Mouse (Mus musculus): ENCODE data around the gene Rpl39.

The Rpl39 gene

GRCm38 (mm10) chrX:37067299-37067698 is 17.9 kb downstream of the Rpl39 start:
- no peak for DNase-seq (ENCODE audit: low spot score in 2 of 2)

- DNase-seq (ENCODE audit: low spot score in 2 of 2), result no peak
These were observed 21.3 kb downstream of the Rpl39 start for GRCm38 (mm10) chrX:37063902-37064301.

- no peak for DNase-seq (ENCODE audit: low spot score in 2 of 2)
These were observed 36.0 kb downstream of the Rpl39 start for GRCm38 (mm10) chrX:37048890-37049823.

GRCm38 (mm10) chrX:37048066-37048889 is 36.9 kb downstream of the Rpl39 start, which contains the start of gene Sowahd:
Sowahd (plus strand) TSS chrX:37048845.
- no peak for DNase-seq (ENCODE audit: low spot score in 2 of 2)

GRCm38 (mm10) chrX:37042726-37043125 is 42.5 kb downstream of the Rpl39 start:
- peak; percentile 47 to 54 for DNase-seq (ENCODE audit: low spot score in 2 of 2)
